Mouse (Mus musculus) C2C12 (cell line): Measurements from ENCODE around the gene Olfr782. TPM values are rescaled to one million over a fixed set of nuclear protein-coding genes. Genes with fewer than 3 reads are reported as not detected.
"Not testable (repeated sequence)": the region's sequence is repeated elsewhere in the genome, so short reads cannot be mapped to it uniquely, and the experiment has no call there.

Experiments
- H3K27me3 ChIP-seq: one replicate; pipeline ENCODE4 v1.6.1; 2011; ENCODE audit not compliant: control insufficient read depth, insufficient read depth, insufficient read length
- H3K36me3 ChIP-seq: one replicate; pipeline ENCODE4 v1.6.1; 2011; ENCODE audit not compliant: control insufficient read depth, insufficient read depth
- H3K4me3 ChIP-seq: one replicate; pipeline ENCODE4 v1.5.1; 2011; ENCODE audit warnings: mild to moderate bottlenecking, control low read depth; ENCODE audit not compliant: poor library complexity, insufficient read depth, severe bottlenecking
- H3K79me2 ChIP-seq: one replicate; pipeline ENCODE4 v1.6.1; 2011; ENCODE audit not compliant: control insufficient read depth, insufficient read depth
- H3K79me3 ChIP-seq: one replicate; pipeline ENCODE4 v1.6.1; 2011; ENCODE audit warnings: low read depth, control low read depth
- H3ac ChIP-seq: one replicate; pipeline ENCODE3; 2011; ENCODE audit warnings: low read depth; ENCODE audit not compliant: control insufficient read depth, insufficient read length
- CEBPB ChIP-seq: IDR thresholded peaks from one replicate; pipeline ENCODE4 v1.6.1; 2011; ENCODE audit warnings: low read depth, mild to moderate bottlenecking, control low read depth, moderate library complexity
- CTCF ChIP-seq: IDR thresholded peaks from one replicate; pipeline ENCODE4 v1.5.1; 2011; ENCODE audit not compliant: control insufficient read depth, insufficient read depth, insufficient read length
- FOSL1 ChIP-seq: IDR thresholded peaks from one replicate; pipeline ENCODE4 v1.8.0; 2011; ENCODE audit warnings: mild to moderate bottlenecking, low read length; ENCODE audit not compliant: poor library complexity, insufficient read depth, severe bottlenecking
- MAX ChIP-seq: IDR thresholded peaks from one replicate; pipeline ENCODE4 v1.6.1; 2011; ENCODE audit warnings: mild to moderate bottlenecking, control low read depth
- MYOD1 ChIP-seq: IDR thresholded peaks from one replicate; pipeline ENCODE4 v1.6.1; 2011; ENCODE audit warnings: low read depth; ENCODE audit not compliant: control insufficient read depth, insufficient read length
- MYOG ChIP-seq: IDR thresholded peaks from one replicate; pipeline ENCODE4 v1.6.1; 2011; ENCODE audit not compliant: control insufficient read depth, insufficient read length; ENCODE audit errors: extremely low read depth
- USF1 ChIP-seq: IDR thresholded peaks from one replicate; pipeline ENCODE4 v1.6.1; 2011; ENCODE audit warnings: low read depth, mild to moderate bottlenecking, control low read depth, moderate library complexity
- long read RNA-seq, 2 experiments: library from polyadenylated mRNA; unstranded; transcript quantifications; one replicate each; pipeline ENCODE4 v2.0.0; 2019 to 2020
- polyA plus RNA-seq: library from polyadenylated mRNA; unstranded; fragments of >200 nt; fragmentation: generic; extraction: Trizol; gene quantifications from one replicate; pipeline ENCODE4 v1.2.1, GENCODE M21; 2012; ENCODE audit warnings: missing spikeins

The Olfr782 gene
- polyA plus RNA-seq = not detected
- long read RNA-seq, experiment 1 = 0 reads
- long read RNA-seq, experiment 2 = 0 reads

DNA sequence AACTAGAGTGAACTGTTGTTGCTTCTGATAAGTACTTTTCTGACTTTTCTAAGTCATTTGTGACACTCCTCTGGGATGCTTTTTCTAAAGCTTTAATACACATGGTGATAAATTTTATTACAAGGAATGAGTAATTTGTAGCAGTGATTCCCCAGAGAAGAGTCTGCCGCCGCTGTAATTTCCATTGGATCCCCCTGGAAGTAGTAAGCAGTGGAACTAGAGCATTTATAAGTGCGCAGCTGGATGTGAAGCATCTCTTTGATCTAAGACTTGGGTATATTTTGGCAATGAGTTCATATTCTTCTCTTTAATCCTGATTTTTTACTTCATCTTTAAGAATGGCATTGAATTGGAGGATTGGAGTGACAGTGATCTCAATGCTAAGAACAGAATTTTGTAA lies at the start of gene Olfr782:
Gene Olfr782, plus strand, starts transcription at position 301 of the 400 bp plus-strand sequence.
- TF ChIP-seq FOSL1 = no peak
- no peak for TF ChIP-seq CEBPB
- no peak for TF ChIP-seq MYOG
- TF ChIP-seq CTCF = no peak
- no peak for TF ChIP-seq MYOD1
- TF ChIP-seq MAX = no peak
- TF ChIP-seq USF1 = no peak
- H3K79me2 ChIP-seq = no peaks in the 10 kb centered on the region
- H3K27me3 ChIP-seq = no peaks in the 10 kb centered on the region
- no peak within 1 kb of the TSS for H3ac ChIP-seq
- no peaks in the 10 kb centered on the region for H3K79me3 ChIP-seq
- no peak within 1 kb of the TSS for H3K4me3 ChIP-seq
- H3K36me3 ChIP-seq = no peaks in the 10 kb centered on the region

GRCm38 (mm10) chr10:129312973-129313372 lies 35.7 kb upstream of the Olfr782 start:
- H3K4me3 ChIP-seq, H3K36me3 ChIP-seq, H3K27me3 ChIP-seq, H3K79me2 ChIP-seq, H3ac ChIP-seq, H3K79me3 ChIP-seq: not testable (repeated sequence)

- H3K27me3 ChIP-seq, H3K36me3 ChIP-seq, H3K79me2 ChIP-seq, H3K4me3 ChIP-seq, H3ac ChIP-seq, H3K79me3 ChIP-seq: not testable (repeated sequence)
Observed at GRCm38 (mm10) chr10:129313521-129313920, 35.1 kb upstream of the Olfr782 start.

- no peaks in the 10 kb centered on the region for H3K27me3 ChIP-seq
- no peak within 1 kb of the TSS for H3K4me3 ChIP-seq
- TF ChIP-seq CEBPB (no peak), MAX (no peak), USF1 (no peak), MYOG (no peak), CTCF (no peak), MYOD1 (no peak), FOSL1 (no peak)
- no peaks in the 10 kb centered on the region for H3K79me2 ChIP-seq
- no peaks in the 10 kb centered on the region for H3K36me3 ChIP-seq
- H3K79me3 ChIP-seq = no peaks in the 10 kb centered on the region
- no peak within 1 kb of the TSS for H3ac ChIP-seq
Observed at GRCm38 (mm10) chr10:129317817-129318216, 30.8 kb upstream of the Olfr782 start, which contains the start of gene Olfr780. TSS of gene Olfr780 (plus strand) at chr10:129318117.

- no peaks in the 10 kb centered on the region for H3K27me3 ChIP-seq
- H3K36me3 ChIP-seq = no peaks in the 10 kb centered on the region
- TF ChIP-seq CTCF (no peak), MYOD1 (no peak), FOSL1 (no peak), CEBPB (no peak), MYOG (no peak)
- no peaks in the 10 kb centered on the region for H3K79me2 ChIP-seq
- H3K79me3 ChIP-seq = no peaks in the 10 kb centered on the region
- no peak within 1 kb of the TSS for H3ac ChIP-seq
- no peak within 1 kb of the TSS for H3K4me3 ChIP-seq
Observed at GRCm38 (mm10) chr10:129328554-129328953, 20.1 kb upstream of the Olfr782 start, which contains the start of gene Olfr781. TSS of gene Olfr781 (plus strand) at chr10:129328854.

GRCm38 (mm10) chr10:129352475-129352874 lies 3.8 kb downstream of the Olfr782 start:
- H3K4me3 ChIP-seq, H3ac ChIP-seq, H3K36me3 ChIP-seq, H3K27me3 ChIP-seq, H3K79me2 ChIP-seq, H3K79me3 ChIP-seq: not testable (repeated sequence)

GRCm38 (mm10) chr10:129356496-129356895 lies 7.8 kb downstream of the Olfr782 start:
- not testable (repeated sequence) for H3K4me3 ChIP-seq, H3K79me2 ChIP-seq, H3K79me3 ChIP-seq, H3K27me3 ChIP-seq, H3K36me3 ChIP-seq, H3ac ChIP-seq
